Mouse (Mus musculus) stomach, postnatal 0 days (tissue): Measurements from ENCODE around the gene Esrrg.

Experiments
- CTCF ChIP-seq: IDR thresholded peaks from 2 replicates; pipeline ENCODE4 v1.5.1; 2016; ENCODE audit warnings: antibody characterized with exemption, low read depth, mild to moderate bottlenecking, moderate library complexity
- EP300 ChIP-seq: optimal IDR thresholded peaks from 2 replicates; pipeline ENCODE3; 2016; ENCODE audit warnings: antibody characterized with exemption

GRCm38 (mm10) chr1:187902176-187902575, 293.6 kb downstream of the Esrrg start:
- TF ChIP-seq CTCF (no peak), EP300 (no peak)
